Mouse (Mus musculus): ENCODE measurements around the gene Olfr462.
"Not testable (repeated sequence)": the region's sequence is repeated elsewhere in the genome, so short reads cannot be mapped to it uniquely, and the experiment has no call there.

Gene Olfr462

DNA sequence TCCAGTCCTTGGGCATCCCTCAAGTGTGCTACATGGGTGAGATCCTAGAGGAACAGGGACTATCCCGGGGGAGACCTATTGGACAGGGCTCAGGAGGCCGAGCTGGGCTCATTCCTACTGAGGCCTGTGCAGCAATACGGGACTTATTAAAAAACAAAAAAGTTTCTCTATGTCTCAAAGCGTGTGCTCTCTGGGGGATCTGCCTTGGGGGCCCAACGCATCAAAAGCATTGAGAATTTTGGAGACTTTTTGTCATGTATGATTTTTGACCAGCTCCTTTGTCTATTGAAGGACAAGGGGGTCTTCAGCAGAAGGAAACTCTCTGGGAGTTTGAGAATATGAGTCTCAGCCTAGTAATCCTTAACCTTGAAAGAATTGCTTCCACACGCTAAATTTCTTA, at the start of gene Olfr462:
Gene Olfr462, minus strand, starts transcription at position 101 of the 400 bp plus-strand sequence.
- DNase-seq (ENCODE audit: low spot score in 2 of 2), result no peak

DNA sequence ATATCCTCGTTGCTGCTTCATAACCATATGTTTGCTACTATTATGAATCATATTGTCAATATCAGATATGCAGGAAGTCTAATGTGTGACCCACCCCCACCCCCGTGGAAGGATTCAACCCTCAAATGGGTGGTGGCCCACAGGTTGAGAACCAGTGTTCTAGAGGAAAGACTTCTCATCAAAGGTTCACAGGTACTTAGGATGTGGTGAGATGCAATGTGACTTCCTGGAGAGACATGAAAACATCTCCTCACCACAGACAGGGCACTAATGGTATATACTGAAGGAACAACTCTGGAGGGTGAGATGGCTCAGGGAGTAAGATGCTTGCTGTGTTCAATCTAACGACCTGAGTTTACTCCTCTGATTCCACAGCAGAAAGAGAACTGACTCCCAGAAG, 43.4 kb upstream of the Olfr462 start:
- DNase-seq (ENCODE audit: low spot score in 2 of 2), result no peak

DNA sequence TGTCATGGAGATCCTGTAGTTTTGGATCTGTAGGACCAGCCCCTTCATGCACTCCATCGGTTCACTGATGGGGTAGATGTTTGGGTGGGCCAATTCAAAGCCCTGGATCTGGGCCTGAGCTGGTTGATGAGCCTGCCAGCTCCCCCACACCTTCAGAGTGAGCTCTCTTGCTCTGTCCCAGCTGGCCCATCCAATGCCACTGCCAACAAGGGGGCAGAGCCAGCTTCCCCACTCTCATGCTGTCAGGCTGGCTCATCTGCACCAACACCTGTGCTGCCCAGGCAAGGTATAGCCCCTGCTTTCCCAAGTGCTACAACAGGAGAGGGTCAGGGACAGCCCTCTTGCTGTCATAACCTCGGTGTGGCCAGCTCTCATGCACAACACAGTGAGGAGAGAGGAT, 41.7 kb upstream of the Olfr462 start:
- DNase-seq (ENCODE audit: low spot score in 2 of 2), result no peak

DNA sequence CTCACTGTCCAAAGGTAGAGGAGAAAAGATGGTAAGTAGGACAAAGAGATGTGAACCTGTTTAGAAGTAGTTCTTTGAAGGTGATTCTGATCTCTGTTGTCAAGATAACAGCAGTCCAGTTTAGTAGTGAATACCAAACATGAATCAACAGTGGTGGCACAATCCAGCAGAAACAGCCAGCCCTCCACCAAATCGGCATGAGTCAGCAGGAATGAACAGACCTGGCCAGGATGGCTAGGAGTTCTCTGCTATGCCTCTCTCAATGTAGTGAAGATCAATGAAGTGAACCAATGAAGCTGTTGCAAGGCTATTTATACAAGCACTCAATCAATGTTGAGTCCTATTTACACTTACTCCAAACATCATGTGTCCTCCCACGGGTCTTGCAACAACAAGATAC, 38.3 kb upstream of the Olfr462 start:
- no peak for DNase-seq (ENCODE audit: low spot score in 2 of 2)

DNA sequence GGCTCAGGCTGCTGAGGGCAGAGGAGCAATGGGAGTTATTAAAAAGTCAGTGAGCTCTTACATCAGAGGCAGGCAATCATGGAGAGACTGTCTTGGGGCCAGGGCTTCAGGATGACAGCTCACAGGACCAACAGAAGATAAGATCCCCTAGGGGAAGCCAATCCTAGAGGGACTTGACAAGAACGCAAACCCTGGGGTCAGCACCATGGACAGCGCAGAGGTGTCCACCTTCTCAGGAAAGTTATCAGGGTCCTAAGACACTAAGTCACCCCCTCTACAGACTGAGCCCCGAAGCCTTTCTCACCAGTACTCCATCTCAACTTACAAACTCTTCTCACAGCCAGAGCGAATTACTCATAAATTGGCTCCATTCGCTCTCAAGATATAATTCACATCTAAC, 28.9 kb upstream of the Olfr462 start, which contains the start of gene Olfr464:
Gene Olfr464, minus strand, starts transcription at position 2 of the 400 bp plus-strand sequence.
- peak in 1 of 2 experiments; percentile 17 for DNase-seq (ENCODE audit: low spot score in 2 of 2)

DNA sequence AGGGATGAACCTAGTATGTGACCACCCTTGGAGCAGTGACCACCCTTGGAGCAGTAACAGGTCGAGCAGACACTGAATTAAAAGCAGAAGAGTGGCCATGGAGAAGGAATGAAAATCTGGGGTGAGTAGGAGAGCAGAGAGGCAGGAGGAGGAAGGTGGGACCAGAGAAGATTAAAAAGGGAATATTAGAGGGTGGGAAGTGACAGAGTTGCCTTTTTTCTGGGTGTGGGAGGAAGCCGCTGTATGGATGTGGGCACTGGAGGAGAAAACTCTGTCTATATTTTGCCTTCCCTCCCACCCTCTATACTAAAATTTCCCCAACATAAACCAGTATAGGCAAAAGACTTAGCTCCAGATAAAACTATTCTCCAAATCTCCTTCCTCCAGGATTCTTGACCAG, 28.2 kb upstream of the Olfr462 start:
- DNase-seq (ENCODE audit: low spot score in 2 of 2), result peak in 1 of 2 experiments; percentile 10

DNA sequence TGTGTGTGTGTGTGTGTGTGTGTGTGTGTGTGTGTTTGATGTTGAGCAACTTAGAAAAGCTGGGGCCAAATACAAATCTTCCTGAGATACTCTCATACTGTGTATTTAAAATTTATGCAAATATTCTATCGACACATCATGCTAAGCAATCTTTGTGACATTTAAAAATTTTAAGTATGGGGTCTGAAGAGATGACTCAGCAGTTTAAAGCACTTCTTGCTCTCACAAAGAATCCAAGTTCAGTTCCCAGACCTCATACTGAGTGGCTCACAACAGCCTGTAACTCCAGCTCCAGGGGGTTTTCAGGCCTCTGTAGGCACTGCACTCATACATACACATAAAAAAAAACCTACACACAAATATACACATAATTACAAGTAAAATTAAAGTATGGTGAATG, 23.9 kb upstream of the Olfr462 start:
- no peak for DNase-seq (ENCODE audit: low spot score in 2 of 2)

DNA sequence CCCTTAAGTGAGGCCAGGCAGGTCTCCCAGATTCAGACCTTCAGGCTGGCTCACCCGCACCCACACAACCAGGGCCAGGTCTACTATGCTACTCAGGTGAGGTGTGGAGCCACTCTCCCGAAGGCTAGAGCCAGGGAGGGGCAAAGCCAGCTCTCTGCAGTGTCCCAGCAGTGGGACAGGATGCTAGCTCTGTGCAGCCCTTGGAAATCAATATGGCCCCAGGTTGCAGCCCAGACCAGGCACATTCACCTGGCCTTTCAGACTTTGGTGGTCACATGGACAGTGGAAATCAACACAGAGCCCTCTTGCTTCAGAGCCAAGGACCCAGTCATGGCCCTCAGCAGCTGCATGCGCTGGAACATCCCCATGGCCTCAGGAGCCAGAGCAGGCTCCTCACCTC, 12.3 kb upstream of the Olfr462 start:
- no peak for DNase-seq (ENCODE audit: low spot score in 2 of 2)

DNA sequence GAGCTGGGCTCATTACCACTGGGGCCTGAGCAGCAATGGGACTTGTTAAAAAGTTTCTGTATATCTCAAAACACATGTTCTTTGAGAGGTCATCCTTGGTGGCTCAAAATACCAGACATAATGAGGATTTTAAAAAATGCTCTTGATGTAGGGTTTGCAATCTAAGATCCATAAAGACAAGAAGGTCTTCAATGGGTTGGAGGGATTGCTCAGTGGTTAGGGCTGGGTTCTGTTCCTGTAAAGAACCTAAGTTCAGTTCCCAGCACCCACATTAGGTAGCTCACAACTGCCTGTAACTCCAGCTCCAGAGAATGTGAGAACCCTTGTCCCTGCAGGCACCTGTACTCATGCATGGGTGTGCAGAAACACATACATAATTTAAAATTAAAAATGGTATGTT, 5.2 kb upstream of the Olfr462 start, which contains the start of gene Olfr463:
Gene Olfr463, minus strand, starts transcription at position 101 of the 400 bp plus-strand sequence.
- DNase-seq (ENCODE audit: low spot score in 2 of 2), result no peak

DNA sequence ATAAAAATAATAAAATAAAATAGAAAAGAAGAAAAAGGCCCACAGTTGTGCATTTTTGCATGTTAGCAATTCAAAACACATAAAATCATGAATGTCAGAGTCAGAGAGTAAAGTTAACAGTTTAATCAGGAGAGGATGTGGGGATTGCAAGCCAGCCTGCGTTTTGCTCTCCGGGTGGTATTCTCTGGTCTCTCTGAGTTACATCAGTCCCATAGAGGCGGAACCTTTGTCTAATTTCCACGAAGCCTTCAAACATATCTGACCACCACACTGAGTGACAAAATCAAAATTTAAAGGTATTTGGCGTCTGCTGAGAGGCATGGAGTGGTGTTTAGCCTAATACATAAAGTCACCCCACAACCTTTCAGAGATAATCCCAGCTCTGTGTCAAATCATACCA, 7.2 kb downstream of the Olfr462 start:
- no peak for DNase-seq (ENCODE audit: low spot score in 2 of 2)

DNA sequence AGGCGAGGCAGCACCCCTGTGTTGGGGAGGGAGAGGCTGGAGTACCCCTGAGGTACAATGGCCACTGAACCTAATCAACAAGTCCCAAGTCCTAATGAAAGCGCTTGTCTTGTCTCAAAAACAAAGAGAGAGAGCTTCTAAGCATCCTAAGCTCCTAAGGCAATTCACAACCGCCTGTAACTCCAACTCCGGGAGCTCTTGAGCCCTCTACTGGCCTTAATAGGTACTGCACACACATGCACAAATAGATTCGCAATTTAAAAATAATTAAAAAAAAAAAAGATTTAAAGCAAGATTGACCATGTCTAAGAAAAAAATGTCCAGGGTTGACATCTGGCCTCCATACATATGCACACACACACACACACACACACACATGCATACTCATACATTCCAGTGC, 8.6 kb downstream of the Olfr462 start:
- DNase-seq (ENCODE audit: low spot score in 2 of 2), result no peak

DNA sequence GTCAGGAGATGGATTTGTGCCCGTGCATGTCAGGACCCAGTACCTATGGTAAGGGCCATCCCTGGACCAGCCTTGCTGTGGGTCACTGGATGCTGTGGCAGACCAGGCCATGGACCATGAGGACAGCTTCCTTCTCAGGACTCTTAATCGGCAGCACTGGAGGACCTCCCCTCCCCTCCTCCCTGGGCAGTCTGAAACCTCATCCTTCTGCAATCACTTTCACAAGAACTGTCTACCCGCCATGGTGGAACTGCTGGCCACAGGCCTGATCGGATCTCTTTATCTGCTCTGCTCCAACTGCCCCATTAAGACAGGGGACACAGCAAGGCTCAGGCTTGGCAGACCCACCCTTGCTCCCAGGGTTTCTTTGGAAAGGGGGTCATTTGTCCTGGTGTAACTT, 10.4 kb downstream of the Olfr462 start:
- no peak for DNase-seq (ENCODE audit: low spot score in 2 of 2)

DNA sequence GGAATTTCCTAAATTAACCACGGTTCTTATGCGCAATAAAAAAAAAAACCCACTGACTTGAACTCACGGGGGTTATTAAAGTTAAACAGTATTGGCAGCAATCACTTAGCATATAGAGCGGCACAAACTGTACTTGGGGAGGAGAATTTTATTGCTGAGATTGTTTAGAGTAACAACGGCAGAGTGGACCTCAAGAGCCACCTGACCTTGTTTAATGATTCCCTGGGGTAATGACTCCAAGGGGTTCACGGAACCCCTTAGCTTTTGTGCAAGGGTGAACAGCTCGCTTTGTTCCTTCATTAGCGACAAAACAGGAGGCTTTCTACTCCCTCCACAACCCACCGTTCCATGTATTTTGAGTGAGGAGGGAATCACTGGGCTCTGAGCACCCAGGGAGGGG, 12.2 kb downstream of the Olfr462 start:
- no peak for DNase-seq (ENCODE audit: low spot score in 2 of 2)

DNA sequence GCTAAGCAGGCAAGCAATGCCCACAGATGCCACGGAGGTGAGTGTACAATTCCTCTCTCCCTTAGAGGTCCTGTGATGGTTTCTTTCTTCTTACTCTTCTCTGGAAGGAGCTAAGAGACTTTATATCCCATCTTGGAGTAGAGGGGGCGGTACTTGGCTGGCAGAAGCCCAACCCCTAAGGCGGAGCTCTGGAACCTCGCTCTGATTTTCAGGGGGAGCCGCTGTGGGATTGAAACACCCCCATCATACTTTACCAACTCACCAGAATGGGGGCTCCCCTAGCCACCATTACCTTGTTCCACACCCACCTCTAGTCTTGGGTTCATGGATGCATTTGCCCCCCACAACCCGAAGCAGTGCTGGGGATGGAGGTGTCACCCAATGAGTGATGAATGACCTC, 16.6 kb downstream of the Olfr462 start, which contains the start of gene Epx:
Gene Epx, minus strand, starts transcription at position 101 of the 400 bp plus-strand sequence.
- DNase-seq (ENCODE audit: low spot score in 2 of 2), result no peak

DNA sequence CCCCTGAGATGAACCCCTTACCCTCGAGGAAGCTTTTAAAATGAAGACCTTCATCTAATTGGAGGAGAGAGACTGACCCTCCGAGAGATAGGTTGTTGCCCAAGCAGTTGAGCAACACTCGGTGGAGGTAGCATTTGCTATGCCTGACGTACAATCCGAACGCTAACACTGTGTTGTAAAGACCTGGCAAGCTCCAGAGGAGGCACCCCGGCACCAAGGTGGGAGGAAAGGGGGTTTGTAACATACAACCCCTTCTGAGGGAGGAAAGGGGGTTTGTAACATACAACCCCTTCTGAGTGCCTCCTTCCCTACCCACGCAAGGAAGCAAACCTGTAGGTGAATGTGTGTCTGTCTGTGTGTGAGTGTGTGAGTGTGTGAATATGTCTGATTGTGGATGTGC, 20.3 kb downstream of the Olfr462 start:
- no peak for DNase-seq (ENCODE audit: low spot score in 2 of 2)

DNA sequence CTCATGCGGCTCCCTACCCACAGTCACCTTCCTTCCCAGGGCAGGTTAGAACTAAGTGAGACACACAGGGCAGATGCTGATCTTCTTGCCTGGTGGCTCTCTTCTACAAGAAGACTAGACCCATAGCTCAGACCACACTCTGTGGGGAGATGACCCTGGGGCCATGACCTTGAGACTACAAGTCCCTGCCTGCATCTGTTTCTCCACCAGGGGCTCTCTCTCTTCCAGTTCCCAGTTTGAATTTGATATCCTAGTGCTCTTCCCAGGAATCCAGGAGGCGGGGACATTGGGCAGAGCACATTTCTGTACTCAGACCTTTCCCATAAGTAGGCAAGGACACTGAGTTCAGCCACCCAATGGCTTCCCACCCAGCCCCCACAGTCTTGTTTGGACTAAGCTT, 22.0 kb downstream of the Olfr462 start:
- no peak for DNase-seq (ENCODE audit: low spot score in 2 of 2)

DNA sequence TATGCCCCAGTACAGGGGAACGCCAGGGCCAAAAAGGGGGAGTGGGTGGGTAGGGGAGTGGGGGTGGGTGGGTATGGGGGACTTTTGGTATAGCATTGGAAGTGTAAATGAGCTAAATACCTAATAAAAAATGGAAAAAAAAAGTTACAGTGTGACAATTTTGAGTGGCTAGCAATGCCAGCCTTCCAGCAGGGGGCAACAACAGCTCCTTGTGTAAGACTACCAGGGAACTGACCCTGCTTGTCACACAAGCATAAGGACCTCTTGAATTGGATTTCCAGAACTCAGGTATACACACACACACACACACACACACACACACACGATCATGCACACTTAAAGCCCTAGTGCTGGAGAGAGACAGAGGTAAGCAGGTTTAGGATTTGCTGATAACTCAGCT, 25.2 kb downstream of the Olfr462 start:
- not testable (repeated sequence) for DNase-seq (ENCODE audit: low spot score in 2 of 2)

DNA sequence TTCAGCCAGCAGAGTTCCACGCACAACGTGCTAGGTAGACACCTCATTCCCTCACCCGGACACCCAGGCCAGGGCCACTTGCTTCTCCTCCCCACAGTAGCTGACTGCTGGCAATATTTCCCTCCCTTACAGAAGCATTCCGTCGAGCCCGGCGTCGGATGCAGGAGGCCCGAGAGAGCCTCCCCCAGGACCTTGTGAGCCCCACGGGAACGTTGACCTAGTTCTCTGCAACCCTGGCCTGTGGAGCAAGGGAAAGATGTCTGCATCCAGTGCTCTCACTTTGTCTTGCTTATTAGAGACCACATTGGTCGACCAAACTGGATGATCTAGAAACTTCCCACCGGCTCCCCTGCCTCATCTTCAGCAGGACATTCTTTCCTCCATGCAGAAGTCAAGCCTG, 29.3 kb downstream of the Olfr462 start:
- no peak for DNase-seq (ENCODE audit: low spot score in 2 of 2)

DNA sequence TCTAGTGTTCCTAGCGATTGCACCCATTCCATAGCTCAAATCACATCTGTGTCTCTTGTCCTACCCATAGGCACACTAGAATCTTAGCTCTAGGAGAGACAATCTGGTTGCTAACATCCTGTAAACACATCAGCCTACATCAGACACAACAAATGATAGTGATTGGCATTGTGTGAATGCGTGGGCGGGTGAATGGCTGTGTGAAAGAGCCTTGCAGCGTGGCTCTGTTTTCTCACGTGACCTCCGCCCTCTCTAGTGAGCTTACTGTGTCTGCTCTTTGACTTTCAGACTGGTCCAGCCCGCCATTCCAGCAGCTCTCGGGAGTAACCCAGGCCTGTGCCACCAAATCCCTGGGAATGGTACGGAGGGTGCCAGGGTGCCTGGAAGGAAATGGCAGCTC, 31.6 kb downstream of the Olfr462 start:
- DNase-seq (ENCODE audit: low spot score in 2 of 2), result no peak

DNA sequence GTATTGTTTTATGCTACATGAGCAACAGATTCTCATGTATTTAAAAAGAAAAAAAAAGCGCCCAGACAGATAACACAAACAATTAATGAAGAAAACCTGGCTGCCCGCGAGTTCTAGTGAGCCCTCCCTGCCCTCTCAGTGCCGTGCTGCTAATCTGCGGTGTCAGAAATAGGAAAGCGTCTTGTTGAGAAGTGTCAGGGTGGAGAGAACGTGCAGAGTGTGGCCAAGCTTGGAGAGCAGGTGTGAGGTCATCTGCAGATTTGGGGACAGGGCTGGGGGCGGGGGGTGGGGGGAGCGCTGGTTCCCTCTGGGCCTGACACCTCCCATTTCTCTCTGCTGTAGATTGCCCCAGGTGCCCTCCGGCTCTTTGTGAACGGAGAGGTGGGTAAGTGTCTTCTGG, 32.8 kb downstream of the Olfr462 start:
- DNase-seq (ENCODE audit: low spot score in 2 of 2), result no peak

DNA sequence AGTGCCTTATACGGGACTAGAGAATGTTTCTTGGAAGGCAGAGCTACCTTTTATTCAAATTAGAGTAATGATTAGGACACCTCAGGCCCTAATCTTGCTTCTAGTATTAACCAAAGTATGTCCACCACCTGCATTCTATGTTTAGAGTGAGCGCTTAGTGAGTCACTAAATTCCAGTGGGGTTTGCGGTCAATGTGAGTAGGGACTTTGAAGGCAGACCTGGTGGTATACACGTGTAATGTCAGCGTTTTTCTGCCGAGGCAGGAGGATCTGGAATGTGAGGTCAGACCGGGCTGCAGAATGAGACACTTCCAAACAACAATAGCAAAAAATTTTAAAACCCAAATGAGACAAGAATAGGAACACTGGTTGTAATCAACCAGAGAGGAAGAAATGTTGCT, 37.5 kb downstream of the Olfr462 start:
- no peak for DNase-seq (ENCODE audit: low spot score in 2 of 2)

DNA sequence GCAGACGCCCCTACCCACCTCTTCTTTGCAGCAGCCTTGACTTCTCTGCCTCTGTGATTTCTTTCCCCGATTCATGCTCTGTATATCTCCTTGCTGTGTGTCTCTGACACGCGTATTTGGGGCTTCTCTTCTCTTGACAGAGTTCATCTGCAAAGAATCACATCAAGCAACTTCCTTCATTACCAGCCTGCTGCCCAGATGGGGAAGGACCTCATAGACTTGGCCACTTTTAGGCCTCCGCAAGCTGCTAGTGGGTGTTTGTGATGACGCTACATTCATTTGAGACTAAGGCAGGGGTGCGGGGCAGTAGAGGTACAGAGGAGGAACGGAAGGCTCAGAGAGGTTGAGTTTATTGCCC, 38.5 kb downstream of the Olfr462 start:
- DNase-seq (ENCODE audit: low spot score in 2 of 2), result no peak

DNA sequence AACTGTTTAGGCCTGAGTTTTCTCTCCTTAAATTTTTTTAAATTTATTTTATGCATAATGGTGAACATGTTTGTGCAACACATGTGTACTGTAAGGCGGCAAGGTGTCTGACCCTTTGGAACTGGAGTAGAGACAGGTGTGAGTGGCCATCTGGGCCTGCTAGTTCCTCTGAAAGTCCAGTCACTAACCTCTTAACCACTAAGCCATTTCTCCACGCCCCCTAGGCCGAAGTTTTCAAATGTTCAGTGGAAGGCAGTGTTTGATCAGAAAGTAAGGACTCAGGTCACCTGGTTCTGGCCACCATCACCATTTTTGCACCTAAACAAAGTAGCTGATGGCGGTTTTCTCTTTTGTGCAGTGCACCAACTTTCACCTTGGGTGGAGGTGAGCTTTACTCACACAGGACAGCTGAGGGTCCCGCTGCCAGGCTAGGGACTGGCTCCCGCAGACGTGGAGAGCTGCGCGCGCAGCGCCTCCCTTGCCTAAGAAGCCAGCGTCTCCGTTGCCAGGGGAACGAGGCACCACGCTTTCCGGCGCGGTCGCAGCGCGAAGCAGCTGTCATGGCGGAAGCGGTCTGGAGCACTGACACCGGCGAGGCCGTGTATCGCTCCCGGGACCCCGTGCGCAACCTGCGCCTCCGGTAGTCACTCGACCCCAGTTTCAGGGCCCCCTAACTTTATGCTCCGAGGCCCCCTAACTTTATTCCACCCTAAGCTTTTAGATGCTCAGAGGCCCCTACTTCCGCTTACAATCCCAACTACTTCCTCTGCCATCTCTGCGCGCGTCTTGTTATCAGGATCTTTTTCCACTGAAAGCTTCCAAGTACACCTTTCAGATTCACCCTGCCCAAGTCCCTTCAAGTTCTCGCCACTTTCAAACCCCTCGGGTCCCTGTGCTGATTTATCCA, 39.1 kb downstream of the Olfr462 start, which contains the start of gene Mks1:
Gene Mks1, plus strand, starts transcription at position 526 of the 907 bp plus-strand sequence.
- DNase-seq (ENCODE audit: low spot score in 2 of 2), result peak; percentile 85 to 92

All from urinary bladder, postnatal 4 days (tissue).